Mouse (Mus musculus) heart, postnatal 25 days (tissue): ENCODE data around the gene Aff1. TPM values are rescaled to one million over a fixed set of nuclear protein-coding genes. Genes with fewer than 3 reads are reported as not detected.
A peak's percentile ranks its signal among the peaks of the same experiment; 100 is the strongest.

ENCODE experiments used
- DNase-seq: peaks from one replicate; pipeline ENCODE4 v3.0.0; 2022; ENCODE audit warnings: low spot score
- intact Hi-C: fragments of 180-260 bp; cut with DNase I; formaldehyde crosslinking; loops from one replicate; pipeline ENCODE4 v1.15.1; 2025
- total RNA-seq, 2 experiments: library from RNA; stranded (reverse); gene quantifications; 2 replicates each; pipeline ENCODE4 v1.2.3; 2021

Aff1 gene
- total RNA-seq, 2 experiments from 2014 or later = 37.4 to 42.7 TPM

DNA sequence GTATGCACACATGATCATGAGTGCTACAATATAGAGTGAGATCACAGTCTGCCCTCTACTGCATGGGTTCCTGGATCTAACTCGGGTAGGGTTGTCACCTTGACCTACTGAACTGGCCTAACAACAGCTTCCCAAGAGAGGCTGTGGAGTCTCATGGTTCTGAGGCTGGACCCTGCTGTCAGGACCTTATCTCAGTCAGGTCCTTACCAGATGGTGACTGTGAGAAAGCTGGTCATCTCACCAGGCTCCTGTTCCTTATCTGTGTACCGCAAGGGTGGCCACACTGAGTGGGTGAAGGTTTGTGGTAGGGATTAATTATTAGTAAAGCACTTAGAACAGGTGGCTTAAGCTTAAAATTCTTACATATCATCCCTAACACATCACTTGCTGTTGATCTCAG, 49.8 kb downstream of the Aff1 start:
- no peak for DNase-seq
- intact Hi-C loops = loop anchor here (5.0 kb wide), 1 partner anchor 185 kb away; no protein-coding TSS in a partner anchor

DNA sequence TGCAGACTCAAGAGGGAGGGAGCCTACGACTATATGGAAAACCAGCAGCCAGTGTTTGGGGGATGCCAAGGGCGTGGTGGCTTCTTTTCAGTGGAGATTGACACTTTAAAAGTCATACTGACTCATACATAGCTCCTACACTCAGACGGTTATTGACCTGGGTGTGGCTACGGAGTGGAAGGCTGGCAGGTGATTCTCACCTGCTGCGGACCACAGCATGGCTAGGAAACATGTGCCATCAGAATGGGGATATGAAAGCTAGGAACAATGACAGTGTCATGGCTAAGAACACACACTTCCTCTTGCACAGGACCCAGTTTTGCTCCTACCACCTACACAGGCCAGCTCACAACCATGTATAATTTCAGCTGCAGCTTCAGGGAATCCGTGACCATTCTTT, 52.4 kb downstream of the Aff1 start:
- no peak for DNase-seq
- intact Hi-C loops = loop anchor here (5.0 kb wide), 1 partner anchor 183 kb away; no protein-coding TSS in a partner anchor

DNA sequence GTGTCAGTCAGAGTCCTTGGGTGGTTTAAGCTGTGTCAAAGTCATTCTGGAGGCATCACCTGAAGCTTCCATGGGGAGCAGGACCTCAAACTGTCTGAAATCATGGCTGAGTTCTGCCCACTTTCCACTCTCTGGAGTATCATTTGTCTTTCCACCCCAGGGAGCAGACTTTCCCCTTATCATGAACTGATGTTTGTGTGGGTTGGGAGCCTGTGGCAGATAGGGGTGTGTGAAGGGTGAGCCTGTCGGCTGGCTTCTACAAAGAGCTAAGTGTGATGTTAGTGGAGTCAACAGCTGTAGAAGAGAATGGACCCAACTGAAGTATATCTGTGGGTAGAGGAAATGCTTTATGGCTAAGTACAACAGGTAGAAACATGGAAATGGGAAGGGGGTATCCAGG, 53.5 kb downstream of the Aff1 start:
- intact Hi-C loops = no loop called here
- DNase-seq = no peak

DNA sequence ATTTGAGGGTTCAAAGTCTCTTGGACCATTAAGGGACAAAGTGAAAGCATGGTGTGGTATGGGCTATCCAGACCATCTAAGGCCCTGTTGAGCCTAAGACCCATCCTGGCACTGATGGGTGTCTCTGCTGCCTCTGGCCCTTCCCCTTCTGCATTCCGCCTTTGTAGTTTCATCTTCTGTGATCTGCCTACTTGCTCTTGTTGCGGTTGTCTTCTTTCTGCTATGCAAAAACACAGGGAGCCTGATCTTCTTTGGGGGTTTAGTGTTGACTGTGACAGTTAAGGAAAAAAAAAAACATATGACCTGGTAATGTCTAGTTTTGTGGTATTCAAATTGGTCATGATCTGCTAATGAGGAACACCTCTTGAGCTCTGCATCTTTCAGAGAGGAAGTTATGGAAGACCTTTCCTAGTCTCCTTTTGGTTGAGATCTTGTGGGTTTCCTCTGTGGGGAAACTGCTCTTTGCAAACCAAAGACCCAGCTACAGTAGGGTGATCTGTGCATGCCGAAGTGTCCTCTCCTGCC, 54.4 kb downstream of the Aff1 start:
- intact Hi-C loops = no loop called here
- DNase-seq = no peak

DNA sequence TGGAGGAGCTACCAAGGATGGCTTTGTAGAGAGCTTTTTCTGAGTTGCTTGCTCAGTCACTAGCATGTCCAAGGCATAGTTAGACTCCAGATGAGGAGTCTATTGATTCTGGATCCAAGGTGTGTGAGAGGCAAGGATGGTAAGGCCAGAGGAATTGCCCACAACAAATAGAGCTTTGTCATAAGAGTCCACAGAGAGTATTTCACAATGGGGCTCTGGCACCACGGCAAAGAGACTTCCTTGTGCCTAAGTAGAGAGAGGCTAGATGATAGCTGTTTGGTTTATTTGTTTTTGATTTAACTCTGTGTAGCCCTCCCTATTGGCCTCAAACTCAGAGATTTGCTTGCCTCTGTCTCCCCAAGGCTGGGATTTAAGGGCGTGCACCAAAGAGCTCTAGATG, 54.9 kb downstream of the Aff1 start:
- intact Hi-C loops = no loop called here
- DNase-seq = no peak

DNA sequence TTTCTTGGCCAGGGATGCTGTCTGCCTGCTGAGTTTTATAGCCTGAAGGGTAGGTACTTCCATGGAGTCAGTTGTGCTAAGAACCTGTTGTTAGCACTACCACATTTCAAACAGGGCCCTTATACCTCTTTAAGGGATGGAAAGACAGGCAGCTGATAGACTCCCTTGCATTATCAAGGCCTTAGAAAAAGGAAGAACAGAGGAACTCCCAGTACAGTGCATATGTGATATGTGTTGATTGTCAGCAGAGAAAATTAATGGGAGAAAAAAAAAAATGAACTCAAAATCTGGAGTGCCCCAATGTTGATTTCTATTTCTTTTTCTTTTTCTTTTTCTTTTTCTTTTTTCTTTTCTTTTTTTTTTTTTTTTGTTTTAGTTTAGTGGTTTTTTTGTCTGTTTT, 56.2 kb downstream of the Aff1 start:
- DNase-seq = no peak
- intact Hi-C loops = no loop called here

DNA sequence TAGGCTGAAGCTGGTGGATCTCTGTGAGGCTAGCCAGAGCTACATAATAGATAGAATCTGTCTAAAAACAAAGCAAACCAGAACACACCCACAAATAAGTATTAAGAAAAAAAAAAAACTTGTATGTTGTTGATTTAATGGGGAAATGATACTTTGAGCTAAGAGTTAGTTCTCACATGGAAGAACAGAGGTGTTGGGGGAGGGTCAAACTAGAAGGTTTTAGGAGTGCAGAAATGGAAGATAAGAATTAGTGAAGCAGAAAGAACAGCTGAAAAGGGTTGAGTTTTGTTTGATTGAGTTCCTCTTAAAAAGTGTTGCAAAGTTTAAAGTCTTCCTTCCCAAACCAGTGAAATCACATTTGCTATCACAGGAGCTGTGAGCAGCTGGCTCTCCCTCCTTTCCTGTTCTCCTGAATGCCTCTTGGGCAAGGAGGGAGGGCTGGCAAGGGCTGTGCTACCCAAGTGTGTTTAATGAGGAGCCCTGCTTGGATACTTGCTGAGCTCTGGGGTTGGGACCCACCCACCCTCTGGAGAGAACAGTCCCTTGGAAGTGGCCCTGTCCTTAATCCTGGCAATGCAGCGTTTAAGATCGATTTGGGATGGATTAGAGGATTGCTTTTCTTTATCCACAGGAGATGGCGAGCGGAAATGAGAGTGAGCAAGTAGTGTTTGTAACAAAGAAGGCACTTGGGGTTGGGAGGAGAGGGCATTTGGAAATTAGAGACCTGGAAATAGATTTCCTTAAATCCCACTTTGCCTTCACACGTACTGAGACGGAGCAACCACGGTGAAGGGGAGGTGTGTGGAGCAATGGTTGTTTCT, 57.5 kb downstream of the Aff1 start:
- intact Hi-C loops = loop anchor here (5.0 kb wide), 1 partner anchor 68 kb away; no protein-coding TSS in a partner anchor
- DNase-seq = no peak

DNA sequence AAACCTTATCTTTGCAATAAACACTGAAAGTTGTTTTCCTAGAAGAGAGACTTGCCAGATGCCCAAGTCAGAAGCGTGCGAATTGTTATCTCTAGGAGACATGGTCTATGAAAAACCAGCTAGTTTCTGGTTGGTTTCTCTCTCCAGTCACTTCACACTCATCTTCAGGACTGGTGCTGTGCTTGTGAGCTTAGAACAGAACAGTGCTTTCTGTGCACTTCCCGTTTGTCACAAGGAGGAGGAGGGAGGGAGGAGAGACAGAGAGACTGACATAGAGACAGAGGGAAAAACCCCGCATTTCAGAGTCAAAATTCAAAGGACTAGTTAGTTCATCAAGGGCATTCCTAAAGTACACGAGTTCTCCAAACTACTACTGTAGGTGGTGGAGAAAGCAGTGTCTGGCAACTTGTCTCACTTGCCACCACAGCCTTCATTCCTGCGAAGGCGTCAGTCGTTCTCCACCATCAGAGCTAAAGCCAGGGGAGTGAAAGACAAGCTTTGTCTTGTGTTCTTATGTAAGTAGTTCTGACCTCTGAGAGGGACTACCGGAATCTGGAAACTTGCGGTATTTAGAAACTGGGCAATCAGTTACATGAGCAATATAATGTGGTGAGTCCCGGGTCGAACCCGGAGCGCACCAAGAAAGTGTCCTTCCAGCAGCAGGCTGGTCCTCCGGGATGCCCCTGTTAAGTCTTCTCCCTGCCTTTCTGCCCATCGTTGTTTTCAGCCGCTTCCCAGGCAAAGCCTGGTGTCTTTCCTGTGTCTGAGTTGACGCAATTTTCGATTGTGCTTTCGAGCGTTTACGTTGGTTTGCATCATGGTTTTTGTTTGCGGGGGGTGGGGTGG, 60.7 kb downstream of the Aff1 start:
- peak; percentile 29 for DNase-seq
- intact Hi-C loops = loop anchor here (2.0 to 5.0 kb wide), 2 partner anchors 60 to 64 kb away; partner anchors contain the start of gene Aff1

DNA sequence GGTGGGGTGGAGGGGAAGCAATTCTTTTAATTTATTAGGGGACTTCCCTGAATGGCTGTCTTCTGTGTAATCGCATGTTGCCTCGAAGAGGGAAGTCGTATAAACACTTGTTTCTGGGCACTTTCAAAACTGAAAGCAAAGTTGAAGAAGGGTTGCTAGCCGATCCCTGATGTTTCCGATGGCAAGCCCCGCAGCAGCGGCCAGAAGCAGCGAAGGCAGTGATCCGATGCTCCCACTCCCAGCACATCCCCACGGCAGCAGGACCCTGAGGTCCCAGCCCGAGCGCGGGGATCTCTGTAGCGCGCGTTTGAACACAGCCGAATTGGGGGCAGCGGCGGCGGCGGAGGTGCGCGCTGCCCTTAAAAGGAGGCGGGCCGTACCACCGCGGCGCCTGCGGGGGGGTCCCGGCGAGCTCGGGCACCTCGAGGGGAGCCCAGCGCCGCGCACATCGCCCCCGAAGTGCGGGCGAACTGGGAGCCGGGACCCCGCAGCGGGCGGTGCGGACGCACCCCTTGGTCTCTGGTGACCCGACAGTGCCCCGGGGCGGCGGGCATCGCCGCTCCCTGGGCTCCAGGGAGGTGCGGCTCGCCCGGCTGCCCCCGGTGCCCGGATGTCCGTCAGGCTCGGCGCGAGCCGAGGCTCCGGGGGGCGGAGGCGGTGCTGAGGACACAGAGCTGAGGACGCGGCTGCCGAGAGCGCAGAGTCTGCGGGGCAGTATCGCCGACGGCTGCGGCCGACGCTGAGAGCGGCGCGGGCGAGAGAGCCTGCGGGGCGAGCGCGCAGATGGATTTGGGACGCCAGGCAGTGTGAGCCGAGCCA, 61.5 kb downstream of the Aff1 start:
- intact Hi-C loops = loop anchor here (1.0 to 5.0 kb wide), 4 partner anchors 20 to 64 kb away; partner anchors contain the start of gene Aff1
- DNase-seq = peak; percentile 80

DNA sequence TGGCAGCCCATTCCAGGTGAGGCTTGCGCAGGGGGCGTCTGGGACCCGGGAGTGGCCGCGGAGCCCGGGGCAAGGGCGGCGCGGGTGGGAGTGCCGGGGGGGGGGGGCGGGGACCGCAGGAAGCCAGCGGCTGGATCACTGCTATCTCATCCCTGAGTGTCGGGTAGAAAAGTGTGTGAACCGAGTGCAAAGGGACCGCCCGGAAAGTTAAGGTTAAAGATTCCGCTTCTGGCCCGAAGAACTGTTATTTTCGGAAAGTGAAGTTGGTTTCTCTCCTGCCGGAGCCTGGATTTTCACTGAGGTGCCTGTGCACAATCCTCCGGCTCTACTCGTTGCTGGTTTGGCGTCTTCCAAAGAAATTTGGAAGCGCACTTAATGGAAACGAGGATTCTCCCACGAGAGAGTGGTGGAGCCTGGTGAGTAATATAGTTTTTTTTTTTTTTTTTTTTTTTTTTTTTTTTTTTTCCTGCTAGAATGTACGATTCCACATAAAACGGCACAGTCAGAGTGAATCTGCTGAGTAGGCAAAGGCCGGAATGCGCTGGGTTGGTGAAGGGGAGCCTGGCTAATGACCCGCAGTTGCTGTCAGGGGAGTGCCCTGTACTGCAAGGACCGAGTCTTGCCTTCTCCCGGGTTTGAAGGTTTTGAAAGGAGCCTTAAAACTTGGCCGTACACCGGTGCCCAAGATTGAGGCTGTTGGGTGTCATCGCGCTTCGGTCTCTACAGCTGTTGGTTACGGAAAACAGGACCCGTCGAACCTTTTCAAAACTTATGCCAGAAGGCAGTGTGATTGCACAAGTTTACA, 62.4 kb downstream of the Aff1 start:
- peak; percentile 19 for DNase-seq
- intact Hi-C loops = loop anchor here (1.0 to 5.0 kb wide), 3 partner anchors 19 to 63 kb away; no protein-coding TSS in a partner anchor

DNA sequence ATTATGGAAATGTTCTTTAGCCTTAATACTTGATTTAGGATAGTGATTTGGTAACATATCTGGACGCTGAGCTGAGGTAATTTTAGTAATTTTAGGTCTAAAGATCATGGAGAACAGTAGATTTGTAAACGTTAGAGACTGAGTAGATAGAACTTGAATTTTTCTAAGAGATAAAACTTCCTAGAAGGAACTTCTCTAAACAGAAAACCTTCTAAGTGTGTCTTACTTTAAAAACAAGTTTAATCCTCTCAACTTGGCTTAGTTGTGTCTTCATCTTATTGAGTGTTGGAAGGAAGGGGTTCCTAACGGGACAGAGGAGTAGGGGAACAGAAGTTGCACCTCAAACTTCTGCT, 62.9 kb downstream of the Aff1 start:
- no peak for DNase-seq
- intact Hi-C loops = no loop called here

DNA sequence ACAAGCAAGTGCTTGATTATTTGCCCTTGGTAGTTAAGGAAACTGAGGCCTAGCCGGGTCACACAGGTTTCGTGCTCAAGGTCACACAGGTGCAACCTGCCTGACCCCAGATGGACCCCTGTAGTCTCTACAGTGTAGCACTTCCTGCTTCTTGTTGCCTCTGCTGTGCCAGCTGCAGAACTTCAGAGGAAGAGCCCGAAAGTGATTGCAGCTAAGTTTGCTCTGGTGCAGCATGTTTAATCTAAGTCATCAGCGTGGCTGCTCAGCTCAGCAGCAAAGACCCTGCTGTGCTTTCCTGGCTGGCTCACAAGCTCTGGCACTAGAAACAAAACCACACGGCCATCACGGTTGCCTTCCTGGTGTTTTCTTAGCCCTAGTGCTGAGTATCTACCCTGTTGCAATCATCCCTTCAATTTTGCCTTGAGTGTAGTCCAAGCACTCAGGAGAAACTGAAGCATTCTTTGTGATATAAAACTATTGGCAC, 64.1 kb downstream of the Aff1 start:
- DNase-seq = no peak
- intact Hi-C loops = no loop called here

DNA sequence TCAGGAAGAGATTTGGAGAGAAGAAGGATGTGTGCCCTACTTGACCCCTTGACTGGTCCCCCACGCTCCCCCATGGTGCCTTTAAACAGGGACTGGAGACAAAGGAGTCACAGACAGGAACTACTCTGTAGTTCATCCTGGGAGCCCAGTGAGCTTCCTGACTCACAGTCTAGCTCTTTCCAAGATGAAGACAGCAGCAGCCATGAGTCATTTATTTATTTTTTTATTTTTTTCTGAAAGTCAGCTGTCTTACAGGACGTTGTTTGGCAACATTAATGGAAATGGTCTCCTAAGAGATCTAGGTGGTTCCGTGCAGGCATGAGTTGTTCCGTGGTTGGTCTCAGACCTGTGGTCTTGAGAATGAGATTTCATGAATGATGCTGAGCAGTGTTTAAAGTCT, 66.3 kb downstream of the Aff1 start:
- no peak for DNase-seq
- intact Hi-C loops = no loop called here

DNA sequence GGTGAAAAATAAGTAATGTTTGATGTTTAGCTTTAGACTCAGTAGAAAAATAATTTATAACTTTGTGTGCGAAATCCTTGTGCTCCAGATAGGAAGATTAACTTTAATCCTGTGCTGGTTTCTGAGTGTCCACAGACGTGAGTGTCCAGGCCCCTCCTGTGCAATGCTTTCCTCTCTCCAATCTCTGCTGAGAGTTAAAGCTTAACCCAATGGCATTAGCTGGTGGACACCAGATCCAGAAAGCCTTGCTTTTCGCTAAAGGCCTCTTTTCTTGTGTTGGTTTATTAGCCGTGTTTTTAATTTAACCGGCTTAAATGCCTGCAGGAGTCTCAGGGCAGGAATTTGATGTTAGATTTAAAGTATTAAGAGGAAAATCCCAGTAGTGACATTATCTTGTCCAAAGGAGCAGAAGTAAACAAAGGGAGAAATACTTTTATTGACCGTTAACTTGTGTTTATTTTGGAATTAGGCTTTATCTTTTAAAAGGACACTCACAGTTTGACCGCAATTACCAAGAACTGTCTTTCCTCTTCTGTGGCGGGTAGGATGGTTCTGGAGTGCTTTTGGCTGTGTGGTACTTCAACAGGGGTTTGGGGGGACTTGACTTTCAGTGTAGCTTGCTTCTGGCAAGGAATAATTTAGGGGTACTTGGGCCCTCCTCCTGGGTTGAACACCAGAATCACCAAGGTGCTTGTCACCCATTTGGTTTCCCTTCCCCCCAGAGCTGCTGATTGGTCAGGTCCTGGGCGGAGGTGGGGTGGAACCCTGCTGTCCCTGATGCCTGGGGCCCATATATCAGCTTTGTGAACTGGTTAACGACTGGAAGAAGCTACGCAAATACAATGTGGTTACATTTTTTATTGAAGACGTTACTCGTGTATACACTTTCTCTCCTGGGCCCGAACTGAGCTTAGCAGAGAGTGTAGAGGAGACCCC, 67.6 kb downstream of the Aff1 start:
- no peak for DNase-seq
- intact Hi-C loops = no loop called here

DNA sequence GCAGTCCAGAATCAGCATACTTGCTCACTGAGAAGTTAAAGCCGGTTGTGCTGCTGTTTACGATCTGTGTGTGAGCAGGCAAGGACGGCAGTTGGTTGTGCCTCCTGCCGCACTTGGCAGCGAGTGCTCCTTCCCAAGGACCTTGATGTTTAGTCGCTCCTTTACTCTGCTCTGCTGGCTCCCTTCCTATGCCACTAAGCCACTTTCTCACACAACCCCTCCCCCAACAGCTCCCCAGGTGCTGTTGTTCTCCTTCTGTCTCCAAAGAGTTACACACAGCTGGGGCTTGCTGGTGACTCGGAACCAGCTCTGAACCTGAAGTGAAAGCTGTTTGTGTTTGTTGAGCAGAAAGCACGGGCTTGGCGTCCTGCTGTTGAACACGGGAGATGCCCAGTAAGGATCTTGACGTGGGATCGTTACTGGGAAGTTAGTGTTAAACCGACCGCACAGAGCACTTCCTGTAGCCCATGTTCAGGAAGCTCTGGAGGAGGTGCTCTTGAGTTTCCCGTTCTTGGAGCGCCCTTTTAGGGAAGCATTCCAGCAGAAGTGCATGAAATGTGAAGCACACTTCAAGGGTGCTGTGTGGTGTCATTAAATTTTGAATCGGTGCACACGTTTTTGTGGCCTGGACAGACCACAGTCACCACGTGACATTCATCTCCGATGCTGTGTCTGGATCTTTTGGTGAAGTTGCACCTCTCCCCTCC, 68.4 kb downstream of the Aff1 start:
- intact Hi-C loops = no loop called here
- no peak for DNase-seq

DNA sequence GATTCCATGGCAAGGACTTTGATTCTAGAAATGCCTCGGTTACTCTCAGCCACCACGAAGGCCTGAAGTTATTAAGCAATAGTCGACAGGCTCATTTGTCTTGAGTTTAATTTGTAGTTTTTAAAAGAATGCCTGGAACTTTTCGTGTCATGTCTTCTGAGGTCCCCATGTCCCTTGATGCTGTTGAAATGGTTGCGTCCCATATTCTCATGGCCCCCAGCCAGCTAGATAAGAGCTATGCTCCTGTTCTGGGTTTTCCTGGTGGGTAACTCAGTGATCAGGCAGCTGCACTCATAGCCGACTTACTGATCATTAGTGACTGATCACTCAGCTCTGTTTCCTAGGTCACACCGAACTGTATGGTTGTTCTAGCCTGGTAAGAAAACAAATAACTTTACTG, 69.6 kb downstream of the Aff1 start:
- intact Hi-C loops = no loop called here
- no peak for DNase-seq

DNA sequence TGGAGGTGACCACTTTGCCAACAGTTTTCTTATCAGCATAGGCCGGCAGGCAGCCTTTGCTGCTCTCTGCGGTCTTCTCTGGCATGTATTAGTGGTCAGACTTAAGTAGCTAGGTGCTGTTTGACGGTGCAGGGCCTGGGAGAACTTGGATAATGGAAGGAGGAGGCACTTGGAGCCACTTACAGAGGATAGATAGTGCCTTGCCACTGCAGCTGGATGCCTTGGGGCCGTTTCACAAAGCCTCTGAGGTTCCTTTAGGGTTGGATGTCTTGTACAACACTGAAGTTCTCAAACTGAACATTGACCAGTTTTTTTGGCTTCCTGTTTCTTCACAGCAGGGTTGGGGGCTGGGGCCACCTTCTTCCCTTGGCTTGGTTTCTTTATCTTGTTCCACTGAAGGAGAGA, 70.7 kb downstream of the Aff1 start:
- intact Hi-C loops = no loop called here
- DNase-seq = no peak
